ENCODE assay signal across 10 mouse cellular contexts in genomic region chr10:100054006-100054405, GRCm38 (mm10). TPM values are rescaled to one million over a fixed set of nuclear protein-coding genes. Genes with fewer than 3 reads are reported as not detected.
DNase-seq lines count a peak whose midpoint lies in the region; ATAC-seq lines count a peak whose summit lies in the region.
"Had no signal": no experiment of that assay in that cellular context is flagged by ENCODE, and none has a peak within 500 bp of the region (broad histone marks: within the 10 kb centered on the region; RNA-seq: fewer than 3 reads in every experiment).

No protein-coding gene starts in this region.

- H3K9ac ChIP-seq in intestine, embryonic 16.5 days (ENCODE audit: low read depth, low read length) = no peak overlapping the region
- no peak overlapping the region for H3K9ac ChIP-seq in midbrain, embryonic 16.5 days (ENCODE audit: low read depth, low read length)
- H3K9ac ChIP-seq: limb, embryonic 13.5 days had no signal

- no peak overlapping the region for H3K27ac ChIP-seq in intestine, embryonic 16.5 days (ENCODE audit: low read length)
- H3K27ac ChIP-seq in midbrain, embryonic 16.5 days (ENCODE audit: low read length) = no peak overlapping the region
- H3K27ac ChIP-seq: limb, embryonic 13.5 days had no signal

- no peaks in the 10 kb centered on the region for H3K36me3 ChIP-seq in intestine, embryonic 16.5 days (ENCODE audit: control insufficient read depth, insufficient read depth, low read length)
- H3K36me3 ChIP-seq in midbrain, embryonic 16.5 days (ENCODE audit: control insufficient read depth, insufficient read depth, low read length) = no peaks in the 10 kb centered on the region
- H3K36me3 ChIP-seq: limb, embryonic 13.5 days had no signal

- H3K4me3 ChIP-seq in intestine, embryonic 16.5 days (ENCODE audit: low read length) = no peak overlapping the region
- H3K4me3 ChIP-seq in midbrain, embryonic 16.5 days (ENCODE audit: low read depth, low read length) = no peak overlapping the region
- H3K4me3 ChIP-seq: limb, embryonic 13.5 days had no signal

- H3K4me2 ChIP-seq in intestine, embryonic 16.5 days (ENCODE audit: low read depth, low read length) = no peak overlapping the region
- H3K4me2 ChIP-seq in midbrain, embryonic 16.5 days (ENCODE audit: low read length) = no peak overlapping the region
- H3K4me2 ChIP-seq: limb, embryonic 13.5 days had no signal

- peak; percentile 47 for ATAC-seq in intestine, embryonic 16.5 days
- no peak for ATAC-seq in midbrain, embryonic 16.5 days

- peaks cover 9% of the 10 kb centered on the region for H3K4me1 ChIP-seq in intestine, embryonic 16.5 days (ENCODE audit: control insufficient read depth, insufficient read depth, low read length)
- no peaks in the 10 kb centered on the region for H3K4me1 ChIP-seq in midbrain, embryonic 16.5 days (ENCODE audit: control insufficient read depth, insufficient read depth, low read length)

- DNase-seq in layer of hippocampus, adult 11-12 months (ENCODE audit: low spot score) = peak; percentile 70
- DNase-seq in layer of hippocampus, postnatal 10 days (ENCODE audit: low spot score in 2 of 2) = no peak
- peak; percentile 89 for DNase-seq in brain, adult 2 months (ENCODE audit: low read depth, low spot score)
- DNase-seq in right cerebral cortex, adult 2 months (ENCODE audit: low spot score in 2 of 2) = peak; percentile 72 to 78
- DNase-seq in gastrocnemius, postnatal 4 days (ENCODE audit: low spot score in 2 of 2) = no peak
- DNase-seq in B cell, adult 2 months = no peak

- no peaks in the 10 kb centered on the region for H3K27me3 ChIP-seq in intestine, embryonic 16.5 days (replicated peaks; ENCODE audit: control insufficient read depth, insufficient read depth, low read length)
- no peaks in the 10 kb centered on the region for H3K27me3 ChIP-seq in midbrain, embryonic 16.5 days (ENCODE audit: control insufficient read depth, insufficient read depth, low read depth, low read length)
- H3K27me3 ChIP-seq: limb, embryonic 13.5 days had no signal

- no peaks in the 10 kb centered on the region for H3K9me3 ChIP-seq in intestine, embryonic 16.5 days (ENCODE audit: control insufficient read depth, low read length)
- H3K9me3 ChIP-seq in midbrain, embryonic 16.5 days (replicated peaks; ENCODE audit: control insufficient read depth, low read length, poor library complexity, severe bottlenecking) = no peaks in the 10 kb centered on the region
- H3K9me3 ChIP-seq: limb, embryonic 13.5 days had no signal

- 61% methylated on average over 3 of the region's 3 CpGs for WGBS in intestine, embryonic 16.5 days
- WGBS in midbrain, embryonic 16.5 days = 79% methylated on average over 3 of the region's 3 CpGs

RNA-seq across cellular contexts. Expression of gene Kitl, which starts 38.6 kb away (rescaled TPM):
- 10 to 100 TPM; 32.5 to 52.9 TPM for total RNA-seq in layer of hippocampus, postnatal 10 days (2021)
- 21.3 and 22.5 TPM in 2 replicates for polyA plus RNA-seq in intestine, embryonic 16.5 days (2015; fragmentation: Nextera tagmentation; extraction: Ambion mirVana)
- total RNA-seq in gastrocnemius, postnatal 4 days (2021) = 10 to 100 TPM; 47.6 to 51.2 TPM
- polyA plus RNA-seq in midbrain, embryonic 16.5 days (2015; fragmentation: Nextera tagmentation; extraction: Ambion mirVana) = 67.0 and 99.2 TPM in 2 replicates
- total RNA-seq: neutrophil, adult 5-6 weeks had no signal

Comparison
In these comparisons a context has a peak if more than half of its experiments do, and no peak if none do; other contexts are left out.
1. DNase-seq: peak in layer of hippocampus, adult 11-12 months (single experiment), brain, adult 2 months (single experiment) and right cerebral cortex, adult 2 months (2 of 2); none in layer of hippocampus, postnatal 10 days (0 of 2), gastrocnemius, postnatal 4 days (0 of 2) and B cell, adult 2 months (0 of 2).